Mouse (Mus musculus) MEL (cell line): ENCODE results near the gene Actl11. TPM values are rescaled to one million over a fixed set of nuclear protein-coding genes. Genes with fewer than 3 reads are reported as not detected.

Source experiments
- DNase-seq: peaks from one replicate; pipeline ENCODE4 v3.0.0; 2011; ENCODE audit warnings: low read depth, low spot score
- H3K27ac ChIP-seq: 2 replicates; pipeline ENCODE4 v1.5.1; 2012; ENCODE audit warnings: low read depth, mild to moderate bottlenecking, control low read depth, low read length, moderate library complexity; ENCODE audit not compliant: control insufficient read depth
- H3K27me3 ChIP-seq, 2 experiments: fragments of 150-350 bp in 1 of 2; sonication (generic) in 1 of 2; 2 replicates each; pipeline ENCODE4 v1.6.1; 2012; ENCODE audit warnings: low read length in 2 of 2, mild to moderate bottlenecking in 2 of 2, improper control_type of control experiment in 1 of 2, moderate library complexity in 1 of 2; ENCODE audit not compliant: insufficient read depth in 2 of 2, control insufficient read depth in 1 of 2
- H3K36me3 ChIP-seq, 2 experiments: 2 replicates each; pipeline ENCODE4 v1.6.1; 2012 to 2014; ENCODE audit warnings: low read length in 2 of 2, improper control_type of control experiment in 1 of 2, inconsistent platforms in 1 of 2, mild to moderate bottlenecking in 1 of 2; ENCODE audit not compliant: insufficient read depth in 2 of 2, control insufficient read depth in 1 of 2
- H3K4me1 ChIP-seq, 2 experiments: fragments of 150-350 bp in 1 of 2; sonication (generic) in 1 of 2; 2 replicates each; pipeline ENCODE4 v1.6.1; 2012; ENCODE audit warnings: low read length in 2 of 2, improper control_type of control experiment in 1 of 2, mild to moderate bottlenecking in 1 of 2; ENCODE audit not compliant: insufficient read depth in 2 of 2, control insufficient read depth in 1 of 2
- H3K4me3 ChIP-seq, 2 experiments: fragments of 150-350 bp in 1 of 2; sonication (generic) in 1 of 2; 2 replicates each; pipeline ENCODE4 v1.5.1; 2012; ENCODE audit warnings: low read depth in 2 of 2, low read length in 2 of 2, mild to moderate bottlenecking in 2 of 2, moderate library complexity in 2 of 2, control low read depth in 1 of 2, improper control_type of control experiment in 1 of 2; ENCODE audit not compliant: control insufficient read depth in 1 of 2, insufficient read depth in 1 of 2
- H3K79me2 ChIP-seq: 2 replicates; pipeline ENCODE4 v1.6.1; 2012; ENCODE audit warnings: mild to moderate bottlenecking, low read length, moderate library complexity; ENCODE audit not compliant: control insufficient read depth, poor library complexity, insufficient read depth
- H3K9ac ChIP-seq: 2 replicates; pipeline ENCODE4 v1.6.1; 2012; ENCODE audit warnings: low read depth, mild to moderate bottlenecking, control low read depth, low read length, moderate library complexity; ENCODE audit not compliant: control insufficient read depth, poor library complexity, severe bottlenecking
- H3K9me3 ChIP-seq: fragments of 150-350 bp; sonication (generic); replicated peaks from 2 replicates; pipeline ENCODE4 v1.6.1; 2012; ENCODE audit warnings: mild to moderate bottlenecking, low read length, improper control_type of control experiment, moderate library complexity; ENCODE audit not compliant: insufficient read depth
- CHD1 ChIP-seq: IDR thresholded peaks from 2 replicates; pipeline ENCODE4 v1.6.1; 2012; ENCODE audit warnings: low read depth, mild to moderate bottlenecking, inconsistent platforms, low read length, improper control_type of control experiment
- CHD2 ChIP-seq: IDR thresholded peaks from 2 replicates; pipeline ENCODE4 v1.6.1; 2011; ENCODE audit warnings: low read length, improper control_type of control experiment
- ETS1 ChIP-seq: IDR thresholded peaks from 2 replicates; pipeline ENCODE4 v1.6.1; 2012; ENCODE audit warnings: low read depth, mild to moderate bottlenecking, inconsistent platforms, low read length, improper control_type of control experiment, moderate library complexity
- GABPA ChIP-seq: IDR thresholded peaks from 2 replicates; pipeline ENCODE4 v1.6.1; 2012; ENCODE audit warnings: low read depth, mild to moderate bottlenecking, inconsistent platforms, low read length, improper control_type of control experiment, moderate library complexity
- GATA1 ChIP-seq: IDR thresholded peaks from 2 replicates; pipeline ENCODE4 v1.6.1; 2011; ENCODE audit warnings: low read depth, low read length, improper control_type of control experiment
- JUND ChIP-seq: IDR thresholded peaks from 2 replicates; pipeline ENCODE4 v1.6.1; 2011; ENCODE audit warnings: low read depth, mild to moderate bottlenecking, improper control_type of control experiment, low read length
- MAFK ChIP-seq: IDR thresholded peaks from 2 replicates; pipeline ENCODE4 v1.6.1; 2011; ENCODE audit warnings: low read depth, mild to moderate bottlenecking, low read length, improper control_type of control experiment, borderline replicate concordance
- MAX ChIP-seq: IDR thresholded peaks from 2 replicates; pipeline ENCODE4 v1.6.1; 2011; ENCODE audit warnings: low read length, improper control_type of control experiment
- MAZ ChIP-seq: IDR thresholded peaks from 2 replicates; pipeline ENCODE4 v1.6.1; 2012; ENCODE audit warnings: low read depth, mild to moderate bottlenecking, inconsistent platforms, low read length, improper control_type of control experiment
- MXI1 ChIP-seq: IDR thresholded peaks from 2 replicates; pipeline ENCODE4 v1.6.1; 2011; ENCODE audit warnings: mild to moderate bottlenecking, low read depth, low read length, improper control_type of control experiment
- MYB ChIP-seq: IDR thresholded peaks from 2 replicates; pipeline ENCODE4 v1.6.1; 2011; ENCODE audit warnings: mild to moderate bottlenecking, low read depth, low read length, improper control_type of control experiment
- NRF1 ChIP-seq: IDR thresholded peaks from 2 replicates; pipeline ENCODE4 v1.6.1; 2014; ENCODE audit warnings: low read depth, mild to moderate bottlenecking, inconsistent platforms, low read length, improper control_type of control experiment, moderate library complexity; ENCODE audit not compliant: poor library complexity, insufficient read depth, severe bottlenecking
- POLR2AphosphoS2 ChIP-seq: IDR thresholded peaks from 2 replicates; pipeline ENCODE4 v1.6.1; 2011; ENCODE audit warnings: low read length, improper control_type of control experiment
- RCOR1 ChIP-seq: IDR thresholded peaks from 2 replicates; pipeline ENCODE4 v1.6.1; 2012; ENCODE audit warnings: low read depth, mild to moderate bottlenecking, inconsistent platforms, low read length, improper control_type of control experiment
- TAL1 ChIP-seq: IDR thresholded peaks from 2 replicates; pipeline ENCODE4 v1.6.1; 2012; ENCODE audit warnings: mild to moderate bottlenecking, inconsistent platforms, low read length, moderate library complexity, mixed read lengths
- UBTF ChIP-seq: IDR thresholded peaks from 2 replicates; pipeline ENCODE4 v1.6.1; 2012; ENCODE audit warnings: low read depth, mild to moderate bottlenecking, inconsistent platforms, low read length, improper control_type of control experiment, moderate library complexity, borderline replicate concordance; ENCODE audit not compliant: insufficient read depth
- USF1 ChIP-seq: IDR thresholded peaks from 2 replicates; pipeline ENCODE4 v1.6.1; 2014; ENCODE audit warnings: low read depth, mild to moderate bottlenecking, inconsistent platforms, low read length, improper control_type of control experiment, moderate library complexity
- USF2 ChIP-seq, 2 experiments: IDR thresholded peaks; 2 replicates each; pipeline ENCODE4 v1.6.1; 2011 to 2012; ENCODE audit warnings: improper control_type of control experiment in 2 of 2, low read length in 2 of 2, borderline replicate concordance in 1 of 2, inconsistent platforms in 1 of 2, low read depth in 1 of 2, mild to moderate bottlenecking in 1 of 2; ENCODE audit not compliant: insufficient read depth in 1 of 2
- ZC3H11A ChIP-seq: IDR thresholded peaks from 2 replicates; pipeline ENCODE4 v1.6.1; 2012; ENCODE audit warnings: low read depth, mild to moderate bottlenecking, inconsistent platforms, low read length, improper control_type of control experiment
- ZKSCAN1 ChIP-seq: IDR thresholded peaks from 2 replicates; pipeline ENCODE4 v1.6.1; 2012; ENCODE audit warnings: low read depth, mild to moderate bottlenecking, inconsistent platforms, low read length, improper control_type of control experiment, moderate library complexity
- ZMIZ1 ChIP-seq: IDR thresholded peaks from 2 replicates; pipeline ENCODE4 v1.6.1; 2012; ENCODE audit warnings: low read depth, mild to moderate bottlenecking, inconsistent platforms, low read length, improper control_type of control experiment, moderate library complexity
- ZNF384 ChIP-seq: IDR thresholded peaks from 2 replicates; pipeline ENCODE4 v1.6.1; 2012; ENCODE audit warnings: low read depth, mild to moderate bottlenecking, inconsistent platforms, low read length, improper control_type of control experiment
- polyA plus RNA-seq, 2 experiments: library from polyadenylated mRNA; stranded (reverse) in 1 of 2; unstranded in 1 of 2; fragments of >175 nt in 1 of 2; fragments of >200 nt in 1 of 2; gene quantifications; 2 replicates each; pipeline versions ENCODE4 v1.2.1 to v1.2.4; 2012; ENCODE audit warnings: low replicate concordance in 2 of 2, low read depth in 1 of 2; ENCODE audit not compliant: insufficient read length in 2 of 2, insufficient read depth in 1 of 2, missing spikeins in 1 of 2
- total RNA-seq: library from RNA; depleted of rRNA; stranded (reverse); fragments of 300-350 nt; gene quantifications from 2 replicates; pipeline ENCODE4 v1.2.3, GENCODE M21; 2012

The Actl11 gene
- total and polyA plus RNA-seq, 3 experiments: not detected

GRCm38 (mm10) chr9:107934146-107934545 is 5.9 kb downstream of the Actl11 start:
- Histone ChIP-seq H3K9ac (no peak overlapping the region), H3K27me3 (peaks cover 6 to 15% of the 10 kb centered on the region in 2 experiments), H3K27ac (no peak overlapping the region), H3K79me2 (no peaks in the 10 kb centered on the region), H3K4me1 (no peaks in the 10 kb centered on the region), H3K36me3 (0 out of 4 replicates have a peak, but pooled peaks cover 0 to 2% of the 10 kb centered on the region in 2 experiments), H3K9me3 (no peaks in the 10 kb centered on the region), H3K4me3 (no peak overlapping the region)
- TF ChIP-seq GABPA (no peak), ZKSCAN1 (no peak), NRF1 (no peak), USF1 (no peak), UBTF (no peak), MAZ (no peak), CHD2 (no peak), ZNF384 (no peak), TAL1 (no peak), ETS1 (no peak), POLR2AphosphoS2 (no peak), USF2 (IDR thresholded peaks at IDR 0.05; ENCODE audit: borderline replicate concordance in 1 of 2, insufficient read depth in 1 of 2, low read depth in 1 of 2, low read length in 2 of 2) (no peak), MXI1 (no peak), MAX (no peak), MYB (no peak), JUND (no peak)
- no peak for DNase-seq

GRCm38 (mm10) chr9:107935374-107935773 is 7.1 kb downstream of the Actl11 start, which contains the start of gene Camkv:
Gene Camkv (plus strand): TSS chr9:107935674.
- H3K4me1 ChIP-seq: no peaks in the 10 kb centered on the region
- H3K9ac ChIP-seq: no peak within 1 kb of the TSS
- H3K36me3 ChIP-seq: 0 out of 4 replicates have a peak, but pooled peaks cover 0 to 2% of the 10 kb centered on the region in 2 experiments
- peaks cover 9 to 18% of the 10 kb centered on the region in 2 experiments for H3K27me3 ChIP-seq
- H3K79me2 ChIP-seq: no peaks in the 10 kb centered on the region
- H3K9me3 ChIP-seq: no peaks in the 10 kb centered on the region
- no peak within 1 kb of the TSS for H3K27ac ChIP-seq
- DNase-seq: no peak
- no peak for TF ChIP-seq USF2 (IDR thresholded peaks at IDR 0.05; ENCODE audit: borderline replicate concordance in 1 of 2, insufficient read depth in 1 of 2, low read depth in 1 of 2, low read length in 2 of 2)
- TF ChIP-seq GATA1: no peak
- no peak for TF ChIP-seq ETS1
- TF ChIP-seq JUND: no peak
- no peak for TF ChIP-seq ZC3H11A
- no peak for TF ChIP-seq TAL1
- TF ChIP-seq CHD2: no peak
- TF ChIP-seq MAX: no peak
- TF ChIP-seq CHD1: no peak
- TF ChIP-seq RCOR1: no peak
- no peak for TF ChIP-seq ZMIZ1
- no peak for TF ChIP-seq ZNF384
- no peak for TF ChIP-seq MAFK
- peak within 1 kb of the TSS in 1 of 2 experiments; percentile 35; a peak in 1 of 4 replicates for H3K4me3 ChIP-seq
